Mouse (Mus musculus) kidney, adult 2 months (tissue): ENCODE measurements around the gene Trio.

Experiments
- CTCF ChIP-seq: fragments of 200-500 bp; conservative IDR thresholded peaks from 2 replicates; pipeline ENCODE4 v1.5.1; 2011; ENCODE audit warnings: low read depth, mild to moderate bottlenecking, control low read depth, low read length, moderate library complexity, mixed read lengths; ENCODE audit not compliant: insufficient read depth, insufficient read length
- POLR2A ChIP-seq: fragments of 200-500 bp; IDR thresholded peaks from one replicate; pipeline ENCODE4 v1.6.1; 2011; ENCODE audit warnings: low read depth, low read length, control low read depth

DNA sequence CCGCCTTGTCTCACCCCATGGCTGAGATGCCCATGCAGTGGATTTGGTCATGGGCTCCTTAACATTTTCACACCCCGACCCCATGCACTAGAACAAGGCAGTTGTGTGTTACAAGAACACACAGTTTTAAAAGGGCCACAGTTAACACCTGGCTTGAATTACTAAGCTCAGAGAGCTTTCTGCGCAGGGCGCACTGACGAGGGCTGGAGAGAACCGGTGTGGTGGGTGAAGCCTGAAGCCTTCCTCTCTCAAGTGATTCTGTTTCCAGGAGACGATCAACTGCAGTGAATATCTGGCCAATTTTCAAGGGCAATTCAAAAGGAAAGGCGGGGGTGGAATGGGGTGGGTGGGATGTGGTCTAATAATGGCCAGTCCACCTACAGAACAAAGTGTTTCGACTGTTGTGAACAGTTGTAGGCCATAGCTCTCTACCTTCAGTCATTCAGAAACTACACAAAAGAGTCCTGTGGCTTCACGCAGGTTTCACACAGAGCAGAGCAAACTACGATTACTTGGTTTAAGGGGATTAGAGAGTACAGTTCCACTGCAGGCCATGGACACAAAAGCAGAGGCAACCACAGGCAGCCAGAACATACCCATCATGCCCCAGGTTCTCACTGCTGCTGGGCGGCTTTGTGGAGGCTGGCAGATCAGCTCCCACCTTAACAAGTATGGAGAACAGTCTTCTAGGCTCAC is 214.7 kb downstream of the Trio start:
- TF ChIP-seq CTCF (no peak), POLR2A (no peak)
